Mouse (Mus musculus): ENCODE results near the gene Tfe3.
"Not testable (repeated sequence)": the region's sequence is repeated elsewhere in the genome, so short reads cannot be mapped to it uniquely, and the experiment has no call there.

Gene Tfe3

DNA sequence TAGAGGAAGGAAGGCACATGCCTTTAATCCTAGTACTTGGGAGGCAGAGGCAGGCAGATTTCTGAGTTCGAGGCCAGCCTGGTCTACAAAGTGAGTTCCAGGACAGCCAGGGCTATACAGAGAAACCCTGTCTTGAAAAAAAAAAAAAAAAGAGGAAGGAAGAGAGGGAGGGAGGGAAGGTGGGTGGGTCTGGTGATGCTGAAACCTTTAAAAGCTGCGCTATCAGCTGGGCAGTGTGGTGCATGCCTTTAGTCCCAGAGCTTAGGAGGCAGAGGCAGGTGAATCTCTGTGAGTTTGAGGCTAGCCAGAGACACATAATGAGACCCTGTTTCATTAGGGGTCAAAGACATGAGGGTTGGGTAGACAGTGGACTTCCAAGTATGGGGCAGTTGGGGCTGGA is 39.8 kb downstream of the Tfe3 start:
- DNase-seq (ENCODE audit: extremely low read depth, low read depth), result not testable (repeated sequence)

DNA sequence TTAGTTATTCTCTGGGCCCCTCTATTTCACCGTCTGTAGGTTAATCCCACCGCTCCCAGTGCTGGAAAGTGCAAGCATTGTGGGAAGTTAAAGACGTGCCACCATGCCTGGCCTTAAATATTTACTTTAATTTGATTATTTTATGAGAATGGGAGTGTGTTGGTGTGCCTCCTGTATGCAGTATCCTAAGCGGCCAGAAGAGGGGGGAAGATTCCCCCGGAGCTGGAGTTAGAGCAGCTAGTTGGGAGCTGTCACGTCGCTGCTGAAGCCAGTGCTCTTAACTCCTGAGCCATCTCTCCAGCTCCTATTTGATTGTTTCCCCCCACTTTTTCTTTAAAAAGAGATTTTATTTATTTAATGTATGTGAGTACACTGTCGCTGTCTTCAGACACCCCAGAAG is 52.7 kb downstream of the Tfe3 start:
- not testable (repeated sequence) for DNase-seq (ENCODE audit: extremely low read depth, low read depth)

DNA sequence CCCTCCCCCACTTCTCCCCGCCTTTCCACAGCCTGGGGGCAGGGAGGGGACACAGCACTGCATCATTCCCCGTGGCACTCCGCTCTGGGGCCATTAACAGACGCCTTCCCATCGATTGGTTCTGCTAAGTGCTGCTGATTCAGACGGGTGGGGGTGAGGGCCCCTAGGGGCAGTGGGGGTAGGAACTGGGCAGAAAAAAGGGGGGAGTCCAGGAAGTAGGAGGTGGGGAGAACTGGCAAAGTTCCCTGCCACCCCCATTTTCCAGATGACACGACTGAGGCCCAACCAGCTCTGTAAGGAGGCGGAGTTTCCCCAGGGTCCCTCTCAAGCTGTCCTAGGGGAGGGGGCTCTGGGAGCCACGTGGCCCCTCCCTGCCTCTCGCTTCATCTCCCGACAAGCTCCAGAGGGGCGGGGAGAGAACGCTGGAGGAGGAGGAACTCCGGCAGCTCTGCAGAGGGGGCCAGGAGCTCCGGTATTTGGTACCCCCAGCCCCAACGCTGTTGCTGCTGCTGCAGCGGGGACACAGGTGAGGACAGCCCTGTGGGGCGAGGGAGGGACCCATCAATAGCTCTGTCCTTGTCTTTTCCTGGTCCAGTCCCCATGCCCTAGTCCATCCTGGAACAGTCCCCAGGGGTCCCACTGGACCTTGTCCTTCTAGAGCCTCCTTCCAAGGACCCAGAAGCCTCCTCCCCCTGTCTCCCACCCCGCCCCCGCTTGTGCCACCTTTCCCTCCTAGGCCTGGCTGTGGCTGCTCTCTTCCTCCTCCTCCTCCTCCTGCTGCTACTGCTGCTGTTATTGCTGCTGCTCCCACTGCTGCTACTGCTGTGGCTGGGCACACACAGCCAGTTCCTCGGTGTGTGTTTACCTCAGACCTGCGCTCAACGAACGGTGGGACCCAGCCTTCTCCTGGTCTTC is 59.8 kb downstream of the Tfe3 start, which contains the start of gene Kcnd1:
Gene Kcnd1 (plus strand): TSS at position 425 of the 915 bp plus-strand sequence.
- no peak for DNase-seq (ENCODE audit: extremely low read depth, low read depth)
